Mouse (Mus musculus) kidney, postnatal 0 days (tissue): ENCODE measurements at regions not wholly inside any gene's neighbourhood (a gene's known extent, or its start where the extent isn't known, plus 50 kb on each side); places are given as distances from the start of the nearest gene placed in this dataset.

ENCODE experiments used
- ATAC-seq: fragments of 200-750 bp; cut with Nextera tagmentation; replicated peaks from 2 replicates; pipeline ENCODE4 v1.8.0; 2017; ENCODE audit warnings: low read depth, moderate number of reproducible peaks, moderate TSS enrichment, moderate library complexity; ENCODE audit not compliant: low FRiP score
- DNase-seq: peaks from one replicate; pipeline ENCODE4 v3.0.0-alpha.2; 2016; ENCODE audit warnings: low spot score
- H3K27ac ChIP-seq: fragments of 300-500 bp; sonication (generic); 2 replicates; pipeline ENCODE4 v1.5.1; 2014; ENCODE audit warnings: mild to moderate bottlenecking
- H3K27me3 ChIP-seq: fragments of 300-500 bp; sonication (generic); 2 replicates; pipeline ENCODE4 v1.6.1; 2014; ENCODE audit warnings: low read length, mixed read lengths; ENCODE audit not compliant: insufficient read depth
- H3K36me3 ChIP-seq: fragments of 300-500 bp; sonication (generic); 2 replicates; pipeline ENCODE4 v1.6.1; 2014; ENCODE audit warnings: low read length, mixed read lengths; ENCODE audit not compliant: insufficient read depth
- H3K4me1 ChIP-seq: fragments of 300-500 bp; sonication (generic); replicated peaks from 2 replicates; pipeline ENCODE4 v1.6.1; 2014; ENCODE audit warnings: antibody characterized with exemption, low read length, mixed read lengths; ENCODE audit not compliant: insufficient read depth
- H3K4me2 ChIP-seq: fragments of 300-500 bp; sonication (generic); 2 replicates; pipeline ENCODE4 v1.6.1; 2014; ENCODE audit warnings: mild to moderate bottlenecking, low read length, moderate library complexity, mixed read lengths
- H3K4me3 ChIP-seq: fragments of 300-500 bp; sonication (generic); replicated peaks from 2 replicates; pipeline ENCODE4 v1.5.1; 2014; ENCODE audit warnings: low read depth, low read length
- H3K9ac ChIP-seq: fragments of 300-500 bp; sonication (generic); 2 replicates; pipeline ENCODE4 v1.6.1; 2014; ENCODE audit warnings: low read depth, low read length
- H3K9me3 ChIP-seq: fragments of 300-500 bp; sonication (generic); replicated peaks from 2 replicates; pipeline ENCODE4 v1.6.1; 2016; ENCODE audit warnings: low read length, inconsistent platforms, mixed read lengths
- CTCF ChIP-seq: IDR thresholded peaks from 2 replicates; pipeline ENCODE4 v1.5.1; 2016; ENCODE audit warnings: antibody characterized with exemption, low read depth, mild to moderate bottlenecking, moderate library complexity
- WGBS: fragments of 180-500 bp; shearing (Covaris S2); extraction: QIAGEN DNeasy Blood & Tissue Kit; methylation state at CpG from one replicate; pipeline ENCODE4 v1.1.7; 2014; 5-methylcytosine and 5-hydroxymethylcytosine counted together

- Histone ChIP-seq H3K36me3 (no peaks in the 10 kb centered on the region), H3K27ac (no peak overlapping the region), H3K9me3 (no peaks in the 10 kb centered on the region), H3K9ac (no peak overlapping the region), H3K4me3 (no peak overlapping the region), H3K4me2 (no peak overlapping the region), H3K4me1 (no peaks in the 10 kb centered on the region), H3K27me3 (no peaks in the 10 kb centered on the region)
- DNase-seq (no peak), ATAC-seq (no peak)
- 94% methylated on average over 1 of the region's 1 CpGs for WGBS
- no peak for TF ChIP-seq CTCF
Observed at GRCm38 (mm10) chr16:39699201-39699600, 285.0 kb upstream of the Lsamp start.

- no peaks in the 10 kb centered on the region for H3K27me3 ChIP-seq
- no peak for ATAC-seq
Observed at GRCm38 (mm10) chr16:39706131-39706530, 278.0 kb upstream of the Lsamp start.

GRCm38 (mm10) chr16:39709387-39710039 lies 274.6 kb upstream of the Lsamp start:
- no peak overlapping the region for H3K27ac ChIP-seq
- DNase-seq (peak; percentile 65), ATAC-seq (peak; percentile 68)
- H3K27me3 ChIP-seq: no peaks in the 10 kb centered on the region
- no peak overlapping the region for H3K9ac ChIP-seq
- H3K4me2 ChIP-seq: no peak overlapping the region
- WGBS: 28% methylated on average over 10 of the region's 10 CpGs
- H3K9me3 ChIP-seq: no peaks in the 10 kb centered on the region
- H3K4me1 ChIP-seq: no peaks in the 10 kb centered on the region
- H3K4me3 ChIP-seq: no peak overlapping the region
- TF ChIP-seq CTCF: no peak
- no peaks in the 10 kb centered on the region for H3K36me3 ChIP-seq

More at GRCm38 (mm10) chr16:39706131-39706530, 278.0 kb upstream of the Lsamp start:
- Histone ChIP-seq H3K4me3 (no peak overlapping the region), H3K9ac (no peak overlapping the region), H3K9me3 (no peaks in the 10 kb centered on the region), H3K4me2 (no peak overlapping the region), H3K27ac (no peak overlapping the region), H3K4me1 (no peaks in the 10 kb centered on the region), H3K36me3 (no peaks in the 10 kb centered on the region)
- 68% methylated on average over 3 of the region's 3 CpGs for WGBS
- no peak for TF ChIP-seq CTCF
- no peak for DNase-seq

GRCm38 (mm10) chr16:39727586-39727985 lies 256.6 kb upstream of the Lsamp start:
- Histone ChIP-seq H3K4me2 (no peak overlapping the region), H3K4me3 (no peak overlapping the region), H3K27me3 (no peaks in the 10 kb centered on the region), H3K4me1 (no peaks in the 10 kb centered on the region), H3K36me3 (no peaks in the 10 kb centered on the region), H3K27ac (no peak overlapping the region), H3K9me3 (no peaks in the 10 kb centered on the region), H3K9ac (no peak overlapping the region)
- no peak for ATAC-seq
- no peak for DNase-seq
- WGBS: 81% methylated on average over 4 of the region's 4 CpGs
- no peak for TF ChIP-seq CTCF

GRCm38 (mm10) chr16:39746041-39746736 lies 238.0 kb upstream of the Lsamp start:
- no peaks in the 10 kb centered on the region for H3K9me3 ChIP-seq
- no peak overlapping the region for H3K4me3 ChIP-seq
- DNase-seq: peak; percentile 76
- TF ChIP-seq CTCF: no peak
- H3K27me3 ChIP-seq: no peaks in the 10 kb centered on the region
- 0 out of 2 replicates have a peak, but pooled peaks have one; percentile 33 for ATAC-seq
- H3K4me1 ChIP-seq: no peaks in the 10 kb centered on the region
- no peak overlapping the region for H3K9ac ChIP-seq
- H3K4me2 ChIP-seq: no peak overlapping the region
- H3K36me3 ChIP-seq: no peaks in the 10 kb centered on the region
- WGBS: 56% methylated on average over 5 of the region's 5 CpGs
- no peak overlapping the region for H3K27ac ChIP-seq

- no peaks in the 10 kb centered on the region for H3K27me3 ChIP-seq
- H3K4me3 ChIP-seq: no peak overlapping the region
- DNase-seq: no peak
- H3K9ac ChIP-seq: no peak overlapping the region
- H3K4me2 ChIP-seq: no peak overlapping the region
- WGBS: 81% methylated on average over 2 of the region's 2 CpGs
- H3K9me3 ChIP-seq: no peaks in the 10 kb centered on the region
- TF ChIP-seq CTCF: no peak
- no peaks in the 10 kb centered on the region for H3K4me1 ChIP-seq
- no peaks in the 10 kb centered on the region for H3K36me3 ChIP-seq
- H3K27ac ChIP-seq: no peak overlapping the region
- ATAC-seq: no peak
Observed at GRCm38 (mm10) chr16:39751748-39752147, 232.4 kb upstream of the Lsamp start.
